Mouse (Mus musculus) gastrocnemius, postnatal 36 days (tissue): ENCODE data around the gene Epha4. TPM values are rescaled to one million over a fixed set of nuclear protein-coding genes. Genes with fewer than 3 reads are reported as not detected.

Experiments used
- DNase-seq, 2 experiments: peaks; one replicate each; pipeline ENCODE4 v3.0.0; 2022
- intact Hi-C: fragments of 180-260 bp; cut with DNase I; formaldehyde crosslinking; loops from one replicate; pipeline ENCODE4 v1.15.1; 2025
- total RNA-seq, 2 experiments: library from RNA; stranded (reverse); gene quantifications; 2 replicates each; pipeline ENCODE4 v1.2.3; 2021

Epha4 gene
- total RNA-seq, 2 experiments from 2014 or later = 1.5 to 2.0 TPM

DNA sequence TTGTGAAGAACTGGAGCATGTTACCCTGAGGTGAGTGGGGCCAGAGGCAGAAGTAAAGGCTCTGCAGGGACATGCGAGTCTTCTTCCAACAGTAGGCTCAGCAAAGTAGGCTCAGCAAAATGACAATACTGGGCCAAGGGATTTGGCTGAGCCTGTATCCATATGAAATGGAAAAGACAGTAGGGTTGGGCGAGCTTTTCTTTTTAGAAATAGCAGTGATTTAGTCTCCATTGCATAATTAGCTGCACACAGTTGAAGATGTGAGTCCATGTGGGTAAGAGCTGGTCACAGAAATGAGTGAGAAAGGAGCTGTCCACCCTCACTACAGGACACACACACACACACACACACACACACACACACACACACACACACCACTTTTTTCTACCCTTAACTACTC is 104.2 kb downstream of the Epha4 start:
- no peak for DNase-seq
- intact Hi-C loops = no loop called here

DNA sequence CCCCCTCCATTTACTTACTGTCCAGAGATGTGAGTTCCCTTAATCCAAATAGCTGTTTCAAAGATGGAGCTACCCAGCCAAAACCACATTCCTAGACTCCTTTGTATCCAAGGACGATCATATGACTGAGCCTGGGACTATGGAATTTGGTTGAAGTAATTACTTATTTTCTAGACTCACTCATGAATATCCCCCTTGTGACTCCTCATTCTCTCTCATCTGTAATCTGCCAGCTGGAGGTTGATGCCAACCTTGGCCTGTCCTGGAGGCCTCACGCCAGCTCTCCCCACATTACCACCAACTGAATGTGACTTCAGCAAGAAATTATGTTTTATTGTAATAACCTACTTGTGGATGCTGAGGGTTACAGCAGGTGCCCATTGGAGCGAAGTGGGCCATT is 104.7 kb downstream of the Epha4 start:
- intact Hi-C loops = no loop called here
- DNase-seq = no peak

DNA sequence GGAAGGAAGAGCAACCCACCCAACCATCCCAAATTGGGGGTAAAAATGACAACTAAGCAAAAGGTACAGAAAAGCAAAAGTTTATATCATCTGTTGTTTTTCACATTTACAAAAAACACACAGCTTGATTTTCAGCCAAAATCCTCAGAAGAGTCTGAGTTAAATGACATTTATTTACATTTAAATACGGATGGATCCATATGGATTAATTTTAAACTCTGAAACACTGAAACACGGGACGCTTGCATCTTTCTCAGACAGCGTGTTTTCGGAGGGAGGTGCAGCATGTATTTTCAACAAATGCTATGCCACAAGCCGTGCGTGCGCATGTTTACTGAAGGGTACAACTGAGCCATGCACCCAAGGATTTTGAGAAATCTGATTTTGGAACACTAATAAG is 105.4 kb downstream of the Epha4 start:
- intact Hi-C loops = no loop called here
- no peak for DNase-seq

DNA sequence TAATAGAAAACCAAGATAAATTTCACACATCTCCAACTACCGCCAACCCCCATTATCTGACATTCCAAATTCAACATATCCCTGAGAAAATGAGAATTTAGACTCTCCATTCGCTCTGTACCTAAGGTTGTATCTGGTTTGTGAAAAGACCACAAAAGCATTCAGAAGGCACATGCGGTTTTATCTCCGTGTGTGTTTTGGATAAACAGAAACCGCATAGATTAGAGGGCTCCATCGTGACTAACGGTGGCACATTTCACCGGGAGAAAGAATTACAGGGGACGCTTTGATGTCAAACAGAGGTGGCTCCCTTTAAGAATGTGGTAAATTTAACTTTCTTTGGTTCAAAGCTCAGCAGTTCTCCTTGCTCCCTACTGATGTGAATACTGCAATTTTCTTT is 107.5 kb downstream of the Epha4 start:
- intact Hi-C loops = no loop called here
- no peak for DNase-seq

DNA sequence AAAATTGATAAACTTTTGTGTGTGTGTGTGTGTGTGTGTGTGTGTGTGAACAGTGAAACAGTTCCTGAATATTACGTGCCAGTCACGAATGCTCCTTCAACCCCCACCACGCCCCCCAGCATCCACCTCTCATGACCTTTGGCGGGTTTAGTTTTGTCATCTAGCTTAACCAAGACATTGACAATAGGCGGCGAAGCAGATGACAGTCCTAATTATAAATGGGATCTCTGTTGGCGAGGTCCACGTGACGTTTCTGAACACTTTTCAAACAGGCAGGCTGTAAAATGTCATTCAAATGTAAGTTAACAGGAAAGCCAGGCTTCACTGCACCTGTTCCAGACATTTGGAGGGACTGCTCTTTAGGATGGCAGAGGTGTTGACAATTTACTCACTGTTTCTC is 108.3 kb downstream of the Epha4 start:
- intact Hi-C loops = no loop called here
- no peak for DNase-seq

DNA sequence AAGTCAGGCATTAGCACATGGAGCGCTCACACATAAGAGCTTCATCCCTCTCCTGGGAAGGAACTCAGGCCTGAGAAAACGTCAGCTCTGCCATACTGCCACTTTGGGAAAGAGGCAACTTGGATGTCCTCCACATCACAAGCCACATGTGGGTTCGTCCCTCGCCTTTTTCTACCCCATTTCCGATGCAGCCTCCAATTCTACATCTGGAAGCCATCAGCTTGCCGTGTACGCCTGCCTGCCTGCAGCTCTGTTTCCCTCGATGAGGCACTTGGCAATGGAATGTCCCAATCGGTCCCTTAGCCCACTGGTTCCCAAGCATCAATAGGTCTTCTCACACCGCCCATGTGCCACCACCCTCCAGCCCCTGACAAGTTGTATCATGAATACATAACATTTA is 110.4 kb downstream of the Epha4 start:
- intact Hi-C loops = no loop called here
- no peak for DNase-seq

DNA sequence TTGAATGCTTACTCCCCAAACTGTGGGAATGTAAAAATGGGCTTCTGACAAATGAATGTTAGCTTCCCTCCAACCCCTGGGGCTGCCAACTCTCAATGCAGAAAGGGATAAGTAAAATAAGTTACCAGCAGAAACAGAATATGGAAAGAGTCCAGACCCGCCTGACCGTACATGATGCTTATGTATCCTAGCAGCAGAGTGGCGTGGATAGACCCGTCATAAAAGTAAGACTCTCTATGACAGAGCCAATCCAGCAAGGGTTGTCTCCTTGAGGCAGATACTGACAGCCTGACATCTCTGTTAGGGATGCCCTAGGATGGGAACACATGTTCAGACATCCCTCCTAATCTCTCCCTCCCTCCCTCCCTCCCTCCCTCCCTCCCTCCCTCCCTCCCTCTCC is 111.9 kb downstream of the Epha4 start:
- intact Hi-C loops = no loop called here
- no peak for DNase-seq

DNA sequence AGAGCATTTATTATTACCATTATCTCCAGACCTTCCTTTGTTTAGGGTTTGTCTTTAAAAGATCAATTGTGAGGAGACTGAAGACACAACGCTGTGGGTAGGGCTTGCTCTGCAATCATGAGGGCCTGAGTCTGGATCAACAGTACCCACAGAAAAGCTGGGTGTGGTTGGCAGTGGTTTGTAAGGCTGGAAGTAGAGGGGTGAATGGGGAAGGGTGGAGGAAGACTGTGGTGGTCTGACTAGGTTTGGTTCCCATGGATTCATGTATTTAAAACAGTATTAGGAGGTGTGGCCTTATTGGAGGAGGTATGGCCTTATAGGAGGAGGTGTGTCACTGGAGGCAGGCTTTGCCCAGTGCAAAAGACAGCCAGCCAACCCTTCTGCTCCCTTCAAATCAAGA is 113.4 kb downstream of the Epha4 start:
- intact Hi-C loops = no loop called here
- no peak for DNase-seq

DNA sequence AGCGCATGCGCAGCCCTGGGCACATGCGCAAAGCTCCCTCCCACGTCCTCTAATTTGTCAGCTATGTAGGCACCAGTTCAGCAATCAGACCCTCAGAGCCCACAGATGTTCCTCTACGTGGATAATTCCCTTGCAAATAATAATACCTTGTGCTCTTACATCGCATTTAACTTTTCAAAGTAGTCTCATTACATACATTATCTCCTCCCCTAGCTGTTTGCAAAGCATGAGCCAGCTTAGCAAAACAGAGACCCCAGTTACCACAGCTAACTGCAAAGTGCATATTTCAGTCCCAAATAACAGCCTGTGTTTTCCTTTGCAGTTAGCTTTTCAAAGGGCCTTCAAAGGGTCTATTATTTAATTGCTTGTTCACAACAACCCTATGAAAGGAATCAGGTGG is 123.3 kb downstream of the Epha4 start:
- intact Hi-C loops = no loop called here
- DNase-seq = no peak

DNA sequence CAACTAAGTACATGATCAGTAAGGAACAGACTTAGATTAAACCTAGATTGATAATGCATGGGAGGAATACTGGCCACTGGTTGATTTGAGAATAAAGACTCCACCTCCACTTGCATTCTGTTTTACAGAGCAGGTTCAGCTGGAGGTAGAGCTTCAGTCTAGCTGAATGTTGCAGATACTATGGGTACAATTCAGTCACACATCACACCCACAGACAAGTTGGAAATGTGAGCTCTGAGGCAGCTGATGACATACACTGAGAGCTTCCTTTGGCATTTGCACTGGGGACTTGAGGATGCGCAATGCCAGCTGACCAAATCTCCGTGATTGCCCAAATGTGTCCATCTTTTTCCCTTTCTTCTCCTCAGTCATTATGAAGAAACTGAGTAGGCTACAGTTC is 125.8 kb downstream of the Epha4 start:
- intact Hi-C loops = no loop called here
- DNase-seq = no peak

DNA sequence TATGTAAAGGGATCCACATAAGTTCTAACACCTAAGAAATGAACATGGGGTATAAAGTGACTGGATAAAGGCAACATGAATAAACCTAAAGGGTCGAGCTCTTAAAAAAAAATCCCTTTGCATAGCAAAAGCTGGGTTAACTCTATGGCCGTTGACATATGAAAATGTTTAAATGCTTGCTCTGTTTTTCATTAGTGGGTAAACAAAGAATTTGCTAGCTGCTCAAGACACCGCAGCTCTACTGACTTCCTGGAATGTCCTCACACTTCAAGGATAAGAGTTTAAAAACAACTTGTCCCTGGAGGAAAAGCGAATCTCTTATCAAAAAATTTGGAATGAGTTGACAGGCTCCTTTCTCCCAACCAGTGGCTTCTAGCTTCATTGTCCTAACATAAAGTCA is 126.3 kb downstream of the Epha4 start:
- intact Hi-C loops = no loop called here
- no peak for DNase-seq

DNA sequence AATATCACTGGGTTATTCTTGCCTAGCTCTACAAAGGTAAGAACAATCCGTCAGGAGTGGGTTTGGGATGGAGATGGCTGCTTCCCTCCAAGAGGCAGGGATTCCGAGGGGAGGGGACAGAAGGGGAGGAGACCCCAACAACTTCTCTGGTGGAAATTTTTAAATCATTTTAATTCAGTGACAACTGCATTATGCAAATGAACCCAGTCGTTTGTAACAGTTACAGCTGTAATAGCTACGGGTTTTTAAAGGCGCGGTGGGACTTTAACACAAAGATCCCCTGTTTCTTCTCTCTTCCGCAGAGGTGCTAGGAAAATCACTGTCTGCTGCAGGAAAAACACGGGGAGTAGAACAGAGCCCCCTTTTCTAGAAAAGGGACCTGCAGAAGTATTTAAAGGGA is 129.3 kb downstream of the Epha4 start:
- intact Hi-C loops = no loop called here

DNA sequence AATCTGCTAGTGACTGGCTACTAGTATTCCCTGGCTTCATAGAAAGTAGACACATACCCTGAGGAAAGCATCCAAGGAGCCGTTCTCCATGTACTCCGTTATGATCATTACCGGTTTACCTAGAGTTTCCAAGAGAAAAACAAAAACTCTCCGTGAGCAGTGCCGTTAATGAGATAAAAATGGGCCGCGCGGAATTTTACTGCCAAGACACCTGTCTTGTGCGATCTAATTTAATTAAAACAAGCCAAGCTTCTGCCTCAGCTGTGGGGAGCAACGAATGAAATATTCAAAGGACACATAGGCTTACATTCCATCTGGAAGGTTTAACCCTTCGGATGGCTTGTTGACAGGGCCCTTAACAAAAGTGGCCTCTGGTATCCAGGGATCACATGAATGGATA is 131.4 kb downstream of the Epha4 start:
- DNase-seq = no peak
- intact Hi-C loops = no loop called here

More for the DNA sequence above, 129.3 kb downstream of the Epha4 start:
- no peak for DNase-seq

DNA sequence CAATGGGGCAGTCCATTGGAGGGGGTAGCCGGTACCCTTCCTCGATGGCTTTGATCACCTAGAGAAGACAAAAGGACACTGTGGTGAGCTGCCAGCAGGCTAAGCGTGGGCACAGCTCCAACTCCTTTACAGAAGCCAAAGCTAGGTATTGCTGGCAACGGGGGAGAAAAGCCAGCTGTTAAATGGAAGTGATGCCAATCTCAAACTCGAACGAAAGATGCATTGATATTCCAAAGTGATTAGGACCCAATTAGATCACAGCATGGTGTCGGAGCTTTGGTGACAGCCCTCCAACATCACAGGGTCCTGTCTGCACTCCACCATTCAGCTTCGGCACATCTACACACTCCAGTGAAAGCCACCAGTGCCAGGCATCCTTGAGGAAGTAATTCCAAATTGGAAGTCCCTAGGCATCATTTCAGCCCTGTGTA is 137.3 kb downstream of the Epha4 start:
- no peak for DNase-seq
- intact Hi-C loops = no loop called here

DNA sequence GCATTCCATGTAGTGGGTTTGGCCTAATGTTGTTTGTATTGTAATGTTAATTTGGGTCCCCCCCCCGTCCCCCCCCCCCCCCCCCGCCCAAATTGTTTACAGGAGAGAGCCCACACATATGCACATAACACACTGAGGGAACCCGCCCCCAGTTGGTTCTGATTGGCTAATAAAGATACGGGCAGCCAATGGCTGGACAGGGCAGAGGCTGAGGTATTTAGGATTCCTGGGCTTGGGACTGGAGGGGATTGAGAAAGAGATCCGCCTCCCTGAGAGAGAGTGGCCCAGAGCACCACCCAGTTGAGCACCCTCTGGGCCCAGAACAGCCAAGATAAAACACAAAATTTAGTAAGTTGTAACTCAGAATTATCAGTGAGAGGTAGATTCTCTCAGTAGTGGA is 140.8 kb downstream of the Epha4 start:
- intact Hi-C loops = no loop called here
- no peak for DNase-seq

DNA sequence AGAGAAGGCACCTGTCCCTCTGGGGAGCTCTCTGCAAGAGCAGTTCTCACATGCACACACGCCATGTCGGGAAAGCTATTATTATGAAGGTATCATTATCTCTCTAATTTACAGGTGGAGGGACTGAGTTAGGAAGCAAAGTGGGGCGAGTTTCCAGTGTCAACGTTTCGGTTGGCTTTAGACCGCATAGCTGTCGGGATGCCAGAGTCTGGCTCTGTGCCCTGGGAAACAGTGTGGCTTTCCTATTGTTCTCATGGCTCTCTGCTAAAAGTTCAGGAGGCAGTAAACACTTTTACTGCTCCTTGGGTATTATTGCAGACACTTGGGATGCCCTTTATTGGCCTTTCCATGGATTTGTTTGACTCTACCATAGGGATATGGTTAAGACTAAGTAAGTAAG is 144.0 kb downstream of the Epha4 start:
- DNase-seq = no peak
- intact Hi-C loops = no loop called here

DNA sequence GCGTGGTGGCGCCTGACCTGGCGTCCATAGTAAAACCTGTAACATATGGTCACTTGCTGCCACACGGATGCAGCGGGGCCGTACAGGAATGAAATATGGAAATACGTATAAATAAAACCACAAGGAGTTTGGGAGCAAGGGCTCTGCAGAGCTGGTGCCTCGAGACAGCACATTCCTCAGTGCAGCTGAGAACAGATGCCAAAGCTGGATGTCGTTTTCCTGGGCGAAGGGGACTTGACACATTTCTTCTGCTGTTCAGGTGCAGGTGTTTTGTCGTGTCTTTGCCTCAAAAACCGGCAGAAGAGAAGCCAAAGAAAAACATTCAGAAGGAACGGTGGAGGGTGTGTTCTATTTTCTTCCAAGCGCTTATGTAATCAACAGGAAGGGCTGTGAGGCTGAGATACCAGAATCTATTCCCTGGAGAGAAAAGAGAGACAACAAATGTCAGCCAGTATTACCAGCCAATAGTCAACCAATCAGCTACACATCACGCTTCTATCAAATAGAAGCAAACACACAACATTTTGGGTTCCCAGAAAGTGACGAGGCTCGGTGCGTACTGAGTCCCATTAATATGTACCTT is 145.5 kb downstream of the Epha4 start:
- intact Hi-C loops = no loop called here
- no peak for DNase-seq

DNA sequence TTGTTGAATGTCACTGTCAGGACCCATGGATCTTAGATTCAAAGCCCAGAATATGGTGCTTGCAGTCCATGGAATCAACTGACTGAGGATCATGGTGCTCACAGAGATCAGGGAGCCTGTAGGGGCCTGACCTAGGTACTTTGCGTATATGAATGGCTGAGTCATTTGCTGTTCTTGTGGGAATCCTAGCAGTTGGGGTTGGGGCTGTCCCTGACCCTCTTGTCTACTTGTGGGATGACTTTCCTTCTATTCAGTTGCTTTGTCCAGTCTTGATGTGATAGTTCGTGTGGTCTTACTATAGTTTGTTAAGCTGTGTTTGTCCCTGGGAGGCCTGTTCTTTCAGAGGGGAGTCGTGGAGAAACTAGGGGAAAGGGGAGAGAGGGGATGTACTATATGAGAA is 149.0 kb downstream of the Epha4 start:
- no peak for DNase-seq
- intact Hi-C loops = no loop called here

DNA sequence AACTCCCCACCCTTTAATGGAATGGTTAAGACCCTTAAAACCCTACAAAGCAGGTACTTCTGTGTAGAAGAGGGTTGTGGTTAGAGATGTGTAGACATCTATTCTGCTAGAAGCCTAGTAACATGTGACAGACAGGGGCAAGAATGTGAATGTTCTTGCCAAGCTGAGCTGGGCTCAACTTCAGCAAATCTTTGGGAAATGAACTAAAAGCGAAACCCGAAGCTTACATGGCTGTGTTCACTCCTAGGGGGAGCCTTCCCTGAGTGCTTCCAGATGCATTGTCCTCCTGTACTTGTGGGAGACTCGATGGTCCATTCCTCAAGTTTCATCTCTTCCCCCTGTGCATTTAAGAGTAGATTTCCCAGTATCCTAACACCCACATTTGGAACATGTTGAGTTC is 150.3 kb downstream of the Epha4 start:
- intact Hi-C loops = no loop called here
- peak in 1 of 2 experiments; percentile 29 for DNase-seq

DNA sequence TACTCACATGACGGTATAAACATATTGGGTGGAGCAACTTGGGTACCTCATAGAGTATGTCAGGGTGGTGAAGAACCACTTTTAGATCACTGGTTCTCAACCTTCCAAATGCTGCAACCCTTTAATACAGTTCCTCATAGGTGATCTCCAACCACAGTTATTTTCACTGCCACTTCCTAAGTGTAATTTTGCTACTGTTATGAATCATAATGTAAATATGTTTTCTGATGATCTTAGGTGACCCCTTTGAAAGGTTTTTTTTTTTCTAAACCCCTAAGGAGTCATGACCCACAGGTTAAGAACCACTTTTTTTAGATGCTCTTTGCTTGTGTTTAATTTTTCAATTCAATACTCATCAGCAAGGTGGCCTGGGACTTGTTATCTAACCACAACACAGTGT is 151.0 kb downstream of the Epha4 start:
- DNase-seq = no peak
- intact Hi-C loops = no loop called here

DNA sequence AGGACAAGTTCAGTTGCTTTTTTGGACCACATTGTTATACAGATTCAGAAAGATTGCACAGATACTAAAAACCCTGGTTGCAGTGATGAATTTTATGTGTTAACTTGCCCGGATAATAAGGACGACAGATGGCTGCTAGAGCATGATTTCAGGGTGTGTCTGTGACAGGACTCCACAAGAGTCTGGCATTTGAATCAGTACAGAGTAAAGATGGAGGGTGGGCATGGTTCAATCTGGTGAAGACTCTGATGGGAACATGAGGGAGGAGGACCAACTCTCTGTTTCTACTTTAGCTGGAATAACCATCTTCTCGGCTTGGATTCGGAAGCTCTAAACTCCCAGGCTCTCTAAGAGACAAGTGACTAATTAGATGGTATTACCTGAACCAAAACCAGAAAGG is 168.4 kb downstream of the Epha4 start:
- intact Hi-C loops = no loop called here
- DNase-seq = no peak

DNA sequence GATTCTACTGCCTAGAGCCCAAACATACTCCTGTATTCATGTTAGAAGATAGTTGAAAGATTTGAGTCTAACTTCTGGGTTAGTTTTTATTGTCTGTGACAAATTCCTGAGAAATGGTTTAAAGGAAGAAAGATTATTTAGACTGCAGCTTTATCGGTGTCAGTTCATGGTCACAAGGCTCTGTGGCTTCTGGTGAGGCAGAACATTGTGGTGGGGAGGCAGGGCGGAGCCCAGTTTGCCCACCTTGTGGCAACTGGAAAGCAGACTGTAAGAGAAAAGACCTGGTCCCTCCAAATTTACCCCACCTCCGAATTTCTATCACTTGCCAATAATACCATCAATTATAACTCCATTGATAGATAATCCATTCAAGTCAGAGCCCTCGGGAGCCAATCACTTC is 171.1 kb downstream of the Epha4 start:
- intact Hi-C loops = no loop called here

DNA sequence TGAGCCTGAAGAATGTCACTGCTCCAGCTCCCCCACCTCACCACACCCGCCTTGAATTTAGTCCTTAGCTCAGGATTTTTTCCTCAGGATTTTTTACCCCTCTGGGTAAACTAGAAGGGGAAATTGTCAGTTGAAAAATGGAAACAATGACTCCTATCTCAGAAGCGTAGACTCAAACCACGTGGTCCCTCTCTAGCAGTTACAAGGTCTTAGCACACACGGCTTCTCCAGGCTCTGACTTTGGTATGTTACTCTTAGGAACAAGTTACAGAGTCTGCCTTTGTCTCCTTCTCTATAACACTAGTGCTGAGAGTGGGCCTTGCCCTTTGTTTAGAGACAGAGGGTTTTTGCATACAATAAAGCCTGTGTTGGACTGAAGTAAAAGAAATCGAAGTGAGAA is 175.2 kb downstream of the Epha4 start:
- no peak for DNase-seq
- intact Hi-C loops = no loop called here

More for the DNA sequence above, 171.1 kb downstream of the Epha4 start:
- no peak for DNase-seq
